Mouse (Mus musculus) thymus, adult 2 months (tissue): Measurements from ENCODE around the gene Fsip1.

Experiments
- CTCF ChIP-seq: fragments of 200-500 bp; IDR thresholded peaks from 2 replicates; pipeline ENCODE4 v1.5.1; 2012; ENCODE audit warnings: mild to moderate bottlenecking, control low read depth, low read length, moderate library complexity, borderline replicate concordance; ENCODE audit not compliant: control insufficient read depth, poor library complexity, insufficient read depth; ENCODE audit errors: extremely low read depth
- POLR2A ChIP-seq: fragments of 200-500 bp; IDR thresholded peaks from 2 replicates; pipeline ENCODE4 v1.6.1; 2012; ENCODE audit warnings: mild to moderate bottlenecking, low read length, control low read depth, moderate library complexity; ENCODE audit not compliant: control insufficient read depth, poor library complexity, insufficient read depth; ENCODE audit errors: extremely low read depth

DNA sequence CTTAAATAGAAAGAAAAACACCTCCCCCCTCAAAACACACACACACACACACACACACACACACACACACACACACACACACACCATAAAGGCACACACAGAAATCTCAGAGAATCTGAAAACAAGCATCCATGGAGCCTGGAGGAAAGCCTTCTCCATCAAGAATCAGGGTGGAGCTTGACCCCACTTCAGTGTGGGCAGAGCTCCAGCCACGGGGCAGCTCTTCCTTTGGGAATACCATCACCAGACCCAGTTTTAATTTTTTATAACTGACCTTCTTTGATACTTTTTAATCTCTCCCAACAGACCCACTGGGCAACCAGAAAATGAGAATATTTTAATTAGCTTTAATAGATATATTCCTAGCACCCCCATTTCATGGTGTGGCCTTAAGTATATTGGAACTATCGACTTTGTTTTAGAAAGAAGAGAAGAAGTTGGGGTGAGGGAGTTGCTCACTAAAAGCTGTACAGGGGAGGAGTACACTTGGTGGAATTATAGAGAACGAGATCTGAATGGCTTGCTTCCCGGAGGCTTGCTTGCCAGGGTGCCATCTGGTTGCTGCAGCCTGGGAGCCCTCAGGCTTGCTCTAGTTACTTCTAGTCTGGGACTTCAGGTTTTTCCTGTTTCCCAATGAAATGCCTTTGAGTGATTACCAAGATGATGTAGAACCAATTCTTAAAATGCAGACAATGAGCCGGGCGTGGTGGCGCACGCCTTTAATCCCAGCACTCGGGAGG is 31.7 kb upstream of the Fsip1 start:
- no peak for TF ChIP-seq POLR2A
- TF ChIP-seq CTCF = no peak
